Mouse (Mus musculus) NIH3T3 (cell line): ENCODE results near the gene Cers2.
A peak's percentile ranks its signal among the peaks of the same experiment; 100 is the strongest.

Experiments used
- DNase-seq: peaks from one replicate; pipeline ENCODE4 v3.0.0-alpha.2; 2012; ENCODE audit warnings: low read depth

The Cers2 gene

DNA sequence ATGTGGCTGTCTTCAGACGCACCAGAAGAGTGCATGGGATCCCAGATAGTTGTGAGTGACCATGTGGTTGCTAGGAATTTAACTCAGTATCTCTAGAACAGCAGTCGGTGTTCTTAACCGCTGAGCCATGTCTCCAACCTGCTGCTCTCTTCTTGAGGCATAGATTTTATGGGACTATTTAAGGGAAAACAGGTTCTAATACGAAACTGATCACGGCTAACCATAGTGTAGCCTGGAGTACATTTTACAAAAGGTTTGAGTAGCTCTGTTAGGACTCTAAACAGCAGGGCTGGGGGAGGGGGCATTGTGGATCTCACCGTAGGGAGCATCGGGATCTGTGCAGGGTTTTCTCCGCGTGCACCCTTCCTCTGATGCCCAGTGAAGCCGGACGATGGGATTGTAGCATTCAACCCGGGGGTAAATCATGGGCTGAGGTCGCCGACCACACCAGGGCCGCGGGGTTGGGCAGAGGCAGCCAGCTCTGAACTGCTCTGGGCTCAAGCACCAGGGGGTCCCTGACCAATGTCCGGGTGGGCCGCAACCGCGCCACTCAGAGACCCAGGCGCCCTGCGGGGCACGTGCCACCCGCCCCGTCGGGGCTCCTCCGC, at the start of gene Cers2:
Cers2 (plus strand) TSS at position 306 of the 608 bp plus-strand sequence.
- no peak for DNase-seq

DNA sequence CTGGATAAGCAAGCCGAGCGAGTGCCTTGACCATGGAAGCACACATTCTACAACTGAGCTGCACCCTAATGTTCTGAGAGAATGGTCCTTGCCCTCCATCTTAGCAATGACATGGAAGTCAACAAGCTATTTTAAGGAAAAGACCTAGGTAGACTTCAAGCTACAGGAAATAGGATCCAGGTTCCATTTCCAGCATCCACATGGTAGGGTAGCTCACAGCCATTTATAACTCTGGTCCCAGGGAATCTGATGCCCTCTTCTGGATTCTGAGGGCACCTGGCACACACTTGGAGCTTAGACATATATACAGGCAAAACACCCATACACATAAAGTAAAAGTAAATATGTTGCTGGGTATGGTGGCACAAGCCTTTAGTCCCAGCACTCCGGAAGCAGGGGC, 48.5 kb upstream of the Cers2 start:
- no peak for DNase-seq

DNA sequence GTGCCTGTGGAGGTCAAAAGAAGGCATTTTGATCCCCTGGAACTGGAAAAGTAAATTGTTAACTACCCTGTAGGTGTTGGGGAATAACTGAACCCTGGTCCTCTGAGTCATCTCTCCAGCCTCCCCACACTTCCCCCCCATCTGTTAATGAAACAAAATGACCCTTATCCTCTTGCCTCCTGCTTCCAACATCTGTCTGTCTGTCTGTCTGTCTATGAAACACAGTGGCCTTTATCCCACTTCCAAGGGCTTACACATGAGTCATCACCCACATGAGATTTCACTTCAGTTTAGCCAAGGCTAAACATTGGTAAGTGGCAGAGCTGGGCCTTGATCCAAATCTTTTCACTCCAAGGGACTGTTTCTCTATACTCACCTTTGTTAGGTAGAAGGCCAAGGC, 46.7 kb upstream of the Cers2 start:
- DNase-seq: peak; percentile 72

DNA sequence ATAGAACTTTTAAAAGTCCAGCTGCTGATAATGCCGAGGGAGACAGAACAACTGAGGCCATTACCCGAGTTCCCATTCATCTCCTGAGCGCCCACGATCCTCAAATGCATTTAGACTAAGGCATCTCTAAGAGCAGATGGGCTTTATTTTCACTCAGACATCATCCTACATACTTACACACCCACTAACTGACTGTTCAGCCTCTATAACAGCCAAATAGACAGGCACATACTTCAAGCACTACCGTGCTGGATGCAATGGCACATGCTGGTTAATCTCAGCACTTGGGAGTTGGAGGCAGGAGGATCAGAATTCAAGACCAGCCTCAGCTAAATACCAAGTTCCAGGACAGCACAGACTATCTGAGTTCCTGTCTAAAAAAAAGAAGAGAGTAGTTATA, 44.8 kb upstream of the Cers2 start:
- DNase-seq: no peak

DNA sequence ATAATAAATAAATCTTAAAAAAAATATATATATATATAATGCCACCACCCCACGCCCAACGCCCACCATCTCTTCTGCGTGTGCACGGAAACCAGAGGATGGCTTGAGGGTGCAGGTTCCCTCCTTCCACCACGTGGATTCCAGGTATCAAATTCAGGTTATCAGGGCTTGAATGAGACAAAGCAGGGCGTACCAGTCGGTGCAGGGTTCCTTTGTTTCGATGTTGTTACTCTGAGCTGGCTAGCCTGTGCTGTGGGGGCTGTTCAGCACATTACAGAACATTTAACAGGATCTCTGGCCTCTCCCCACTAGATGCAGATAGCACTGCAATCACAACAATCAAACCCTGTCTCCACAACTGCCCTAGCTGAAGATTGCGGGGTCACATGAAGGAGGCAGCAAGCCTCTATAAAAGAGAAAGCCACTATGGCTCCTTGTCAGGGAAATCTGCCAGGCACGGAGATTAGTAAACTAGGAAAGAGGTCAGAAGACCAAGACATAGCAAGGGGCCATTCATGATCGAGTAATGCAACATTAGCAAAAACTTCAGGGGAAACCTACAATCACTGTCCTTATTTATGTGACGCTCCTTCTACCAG, 43.7 kb upstream of the Cers2 start:
- no peak for DNase-seq

DNA sequence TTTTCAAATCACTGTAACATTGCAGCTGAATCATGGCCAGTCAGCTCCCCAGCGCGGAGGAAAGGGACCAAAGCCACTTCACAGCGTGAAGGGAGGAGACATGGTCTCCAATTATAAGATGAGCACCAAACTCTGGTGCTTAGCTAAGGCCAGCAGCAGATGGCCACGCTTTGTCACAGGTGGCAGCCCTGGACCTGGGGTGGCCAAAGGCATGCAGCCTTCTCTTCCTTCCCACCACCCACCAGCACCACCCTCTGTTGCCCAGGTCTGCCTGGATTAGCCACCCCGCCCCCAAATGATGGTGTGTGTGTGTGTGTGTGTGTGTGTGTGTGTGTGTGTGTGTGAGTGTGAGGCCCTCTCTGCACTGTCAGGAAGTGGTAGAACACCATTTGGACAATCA, 41.1 kb upstream of the Cers2 start:
- no peak for DNase-seq

DNA sequence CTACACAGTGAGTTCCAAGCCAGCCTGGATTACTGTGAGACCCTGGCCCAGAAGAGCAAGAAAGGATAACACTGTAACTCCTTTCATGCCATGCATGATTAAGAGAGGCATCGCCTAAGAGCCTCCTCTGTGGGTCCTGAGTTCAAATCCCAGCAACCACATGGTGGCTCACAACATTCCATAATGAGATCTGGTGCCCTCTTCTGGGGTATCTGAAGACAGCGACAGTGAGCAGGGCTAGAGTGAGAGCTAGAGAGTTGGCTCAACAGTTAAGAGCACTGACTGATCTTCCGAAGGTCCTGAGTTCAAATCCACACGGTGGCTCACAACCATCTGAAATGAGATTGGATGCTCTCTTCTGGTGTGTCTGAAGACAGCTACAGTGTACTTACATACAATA, 40.1 kb upstream of the Cers2 start:
- no peak for DNase-seq

DNA sequence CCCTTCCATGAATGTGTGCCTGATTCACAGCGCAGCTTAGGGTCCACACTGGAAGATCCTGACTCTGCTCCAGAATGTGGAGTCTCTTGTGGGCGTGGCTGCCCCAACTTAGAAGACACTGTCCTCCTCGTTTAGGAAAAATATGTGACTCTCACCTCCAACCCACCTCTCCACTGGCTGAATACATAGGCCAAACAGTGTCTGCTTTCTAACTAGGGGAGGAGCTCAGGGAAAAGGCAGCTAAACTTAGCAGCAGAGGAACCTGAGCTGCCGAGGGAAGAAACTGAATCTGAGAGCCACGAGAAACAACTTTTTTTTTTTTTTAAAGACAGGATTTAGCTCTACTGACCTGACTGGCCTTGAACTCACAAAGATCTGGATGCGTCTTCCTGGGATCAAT, 39.4 kb upstream of the Cers2 start:
- DNase-seq: no peak

DNA sequence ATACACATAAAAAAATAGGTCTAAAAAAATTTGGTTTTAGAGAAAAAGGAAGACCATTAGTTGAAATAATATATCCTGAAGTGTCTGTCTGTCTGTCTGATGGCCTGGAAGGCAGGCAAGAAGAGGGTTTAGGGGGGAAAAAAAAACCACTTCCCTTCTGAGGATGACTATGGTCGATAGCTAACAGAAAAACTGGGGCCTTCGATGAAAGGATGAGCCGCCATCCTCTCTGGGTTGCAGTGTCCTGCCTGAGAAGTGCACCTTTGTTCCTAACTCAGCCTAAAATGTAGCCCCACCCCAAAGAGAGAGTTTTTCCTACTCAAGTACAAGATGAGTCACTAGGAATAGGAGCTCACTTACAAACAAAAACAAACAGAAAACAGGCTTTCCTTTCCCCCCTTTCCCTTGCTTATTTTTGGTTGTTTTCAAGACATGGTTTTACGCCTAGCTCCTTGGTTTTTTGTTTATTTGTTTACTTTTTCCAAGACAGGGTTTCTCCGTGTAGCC, 38.1 kb upstream of the Cers2 start:
- peak; percentile 47 for DNase-seq

DNA sequence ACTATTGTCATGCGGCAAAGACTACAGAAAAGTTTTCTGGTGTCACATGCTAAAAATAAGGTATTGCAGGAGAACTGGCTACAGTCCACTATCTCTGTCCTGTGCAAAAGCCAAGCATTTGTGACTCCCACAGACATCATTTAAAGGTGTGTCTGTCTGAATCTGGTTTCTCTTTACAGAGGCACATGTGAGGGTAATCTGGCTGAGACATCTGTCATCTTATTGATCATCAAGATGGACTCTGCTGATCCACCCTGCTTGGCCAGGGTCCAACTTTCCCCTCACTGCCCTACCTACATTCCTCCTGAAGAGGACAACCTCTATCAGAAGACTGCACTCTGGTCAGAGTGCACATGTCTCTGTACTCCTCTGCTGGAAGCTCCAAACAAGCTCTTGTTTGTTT, 37.4 kb upstream of the Cers2 start:
- DNase-seq: no peak

DNA sequence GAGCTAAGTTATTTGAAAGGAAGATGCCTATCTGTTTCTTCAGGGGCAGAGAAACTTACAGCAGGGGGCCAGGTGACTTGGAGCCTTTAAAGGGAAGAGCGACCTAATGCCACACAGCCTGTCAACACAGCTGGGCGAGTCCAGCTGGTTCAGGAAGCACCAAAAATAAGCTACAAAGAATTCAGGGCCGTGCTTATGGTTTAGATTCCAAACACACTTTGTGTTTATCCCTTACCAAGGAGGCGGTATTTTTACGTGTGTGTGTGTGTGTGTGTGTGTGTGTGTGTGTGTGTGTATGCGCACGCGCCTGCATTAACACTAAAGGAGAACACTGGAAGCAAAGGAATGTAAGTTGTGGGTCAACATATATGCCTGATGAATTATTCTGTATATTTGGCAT, 33.8 kb upstream of the Cers2 start:
- DNase-seq: peak; percentile 71

DNA sequence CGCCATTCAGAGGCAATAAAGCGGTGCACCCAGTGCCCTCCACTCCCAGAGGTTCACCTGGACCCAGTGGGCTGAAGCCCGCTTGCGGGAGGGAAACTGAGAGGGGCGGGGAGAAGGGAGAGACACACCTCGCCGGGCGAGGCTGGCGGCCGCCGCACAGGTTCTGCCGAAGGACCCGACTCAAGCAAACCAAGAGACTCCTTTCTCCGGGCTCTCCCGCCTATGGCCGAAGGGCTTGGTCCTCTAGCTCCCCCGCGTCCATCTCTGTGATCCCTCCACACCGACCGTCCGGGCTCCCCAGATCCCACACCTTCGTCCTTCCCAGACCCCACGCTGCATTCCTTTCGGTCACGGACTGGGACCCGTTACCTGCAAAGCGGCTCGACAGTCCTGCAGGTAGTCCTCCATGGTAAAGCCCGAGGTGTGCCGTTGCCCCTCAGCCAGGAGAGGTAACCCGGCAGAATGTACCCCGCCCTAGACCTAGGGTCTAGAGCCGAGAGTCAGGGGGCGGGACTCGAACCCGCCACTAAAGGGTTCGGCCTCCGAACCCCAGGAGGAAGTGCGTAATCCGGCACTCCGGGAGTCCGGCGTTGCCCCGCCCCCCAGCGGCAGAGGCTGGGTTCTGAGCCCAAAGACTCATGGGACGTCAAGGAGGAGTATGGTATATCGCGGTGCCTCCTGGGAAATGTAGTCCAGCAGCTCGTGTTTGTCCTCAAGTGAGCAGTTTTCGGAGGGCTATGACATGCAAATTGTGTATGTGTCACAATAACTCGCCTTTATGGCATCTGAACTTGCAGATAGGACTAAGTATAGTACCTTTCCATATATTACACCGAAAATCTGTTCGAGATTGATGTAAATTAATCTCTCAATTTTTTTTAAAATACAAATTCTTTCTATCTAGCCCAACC, 33.1 kb upstream of the Cers2 start, which contains the start of the genes Mindy1 and Prune1:
Mindy1 (plus strand) TSS at position 130 of the 911 bp plus-strand sequence.
Prune1 (minus strand) TSS at position 861 of the 911 bp plus-strand sequence.
- peak; percentile 99 for DNase-seq

DNA sequence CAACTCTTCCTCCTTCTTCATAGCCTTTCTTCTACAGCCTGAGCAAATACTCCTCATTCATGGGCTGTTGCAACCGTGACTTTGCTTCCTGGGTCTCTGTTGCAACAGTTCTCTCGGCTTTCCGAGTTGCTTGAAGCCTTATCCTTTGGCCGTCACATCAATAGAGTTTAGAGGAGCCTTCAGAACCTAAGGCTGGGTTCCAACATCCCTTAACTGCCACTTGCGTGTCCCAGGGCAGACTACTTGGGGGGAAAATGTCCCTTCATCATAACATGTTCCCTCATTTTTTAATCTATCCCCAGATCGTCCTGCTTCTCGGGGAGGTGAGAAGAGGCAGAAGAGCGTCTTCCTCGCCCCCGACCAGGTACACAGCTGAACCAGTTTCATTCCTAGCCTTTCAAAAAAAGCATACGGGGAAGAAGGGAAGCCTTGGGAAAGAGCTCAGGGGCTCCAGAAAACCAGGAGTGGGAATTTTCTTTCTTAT, 32.2 kb upstream of the Cers2 start:
- DNase-seq: peak; percentile 75

DNA sequence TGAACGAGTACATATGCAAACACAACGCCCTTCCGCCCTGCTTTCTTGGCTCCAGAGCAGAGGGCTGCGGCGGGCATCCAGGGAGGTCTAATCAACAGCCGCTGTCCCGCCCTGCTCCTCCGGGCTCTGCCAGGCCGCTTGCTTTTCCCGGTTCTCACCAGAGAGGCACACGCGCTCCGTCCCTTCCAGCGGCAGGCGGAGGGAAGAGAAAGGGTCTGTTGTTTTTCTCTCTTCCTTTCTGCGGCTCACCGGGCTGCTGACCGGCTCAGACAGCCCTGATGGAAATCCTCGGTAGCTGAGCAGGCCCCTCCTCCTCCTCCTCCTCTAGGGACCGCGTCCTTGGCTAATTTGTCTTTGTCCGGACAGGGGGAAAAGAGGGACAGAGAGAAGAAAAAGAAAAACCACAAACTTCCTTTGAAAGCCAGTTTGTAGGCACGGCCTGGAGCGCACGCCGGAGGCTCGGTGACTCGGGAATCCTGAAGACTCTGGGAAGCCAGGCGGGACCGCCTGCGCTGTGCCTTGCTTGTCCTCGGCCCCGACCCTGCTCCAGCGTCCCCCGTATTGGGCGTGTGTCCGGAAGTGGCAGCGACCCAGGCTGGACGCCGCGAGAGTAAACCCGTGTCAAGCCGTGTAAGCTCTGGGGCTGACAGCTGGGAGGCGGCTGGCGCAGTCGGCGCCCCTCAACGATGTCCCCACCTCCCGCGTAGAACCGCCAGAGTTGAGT, 31.6 kb upstream of the Cers2 start:
- peak; percentile 93 for DNase-seq

DNA sequence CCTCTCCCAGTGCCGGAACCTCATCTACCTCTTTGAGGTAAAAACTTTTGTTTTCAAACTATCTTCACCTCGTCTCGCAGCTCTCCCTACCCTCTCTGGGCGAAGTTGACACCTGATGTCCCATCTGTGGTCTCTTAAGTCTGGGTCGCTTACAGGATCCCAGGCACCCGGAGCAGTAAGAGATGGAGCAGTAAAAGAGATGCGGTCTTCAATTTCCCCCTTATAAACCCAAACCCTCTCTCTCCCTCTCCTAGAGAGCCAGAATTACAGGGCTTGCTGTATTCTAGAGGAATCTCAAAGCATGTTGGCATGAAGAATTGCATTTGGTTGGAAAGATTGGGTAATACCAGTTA, 31.0 kb upstream of the Cers2 start:
- DNase-seq: peak; percentile 49

DNA sequence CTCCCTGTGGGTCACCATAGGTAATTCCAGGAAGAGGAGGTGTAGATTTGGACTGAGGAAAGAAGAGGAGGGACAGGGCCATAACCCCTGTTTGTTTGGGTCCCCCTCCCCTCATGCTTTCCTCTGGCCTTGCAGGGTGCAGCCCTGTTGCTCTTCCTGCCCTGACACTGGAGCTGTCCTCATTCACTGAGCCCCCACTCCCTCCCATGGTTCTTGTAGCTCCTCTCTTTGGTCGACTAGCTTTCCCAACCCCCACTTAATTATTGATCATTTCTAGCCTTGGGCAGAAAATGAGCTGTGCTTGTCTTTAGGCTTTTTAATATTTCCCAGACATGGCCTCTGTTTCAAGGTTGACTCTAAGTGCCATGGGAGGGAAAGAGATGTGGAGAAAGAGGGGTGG, 30.5 kb upstream of the Cers2 start:
- no peak for DNase-seq

DNA sequence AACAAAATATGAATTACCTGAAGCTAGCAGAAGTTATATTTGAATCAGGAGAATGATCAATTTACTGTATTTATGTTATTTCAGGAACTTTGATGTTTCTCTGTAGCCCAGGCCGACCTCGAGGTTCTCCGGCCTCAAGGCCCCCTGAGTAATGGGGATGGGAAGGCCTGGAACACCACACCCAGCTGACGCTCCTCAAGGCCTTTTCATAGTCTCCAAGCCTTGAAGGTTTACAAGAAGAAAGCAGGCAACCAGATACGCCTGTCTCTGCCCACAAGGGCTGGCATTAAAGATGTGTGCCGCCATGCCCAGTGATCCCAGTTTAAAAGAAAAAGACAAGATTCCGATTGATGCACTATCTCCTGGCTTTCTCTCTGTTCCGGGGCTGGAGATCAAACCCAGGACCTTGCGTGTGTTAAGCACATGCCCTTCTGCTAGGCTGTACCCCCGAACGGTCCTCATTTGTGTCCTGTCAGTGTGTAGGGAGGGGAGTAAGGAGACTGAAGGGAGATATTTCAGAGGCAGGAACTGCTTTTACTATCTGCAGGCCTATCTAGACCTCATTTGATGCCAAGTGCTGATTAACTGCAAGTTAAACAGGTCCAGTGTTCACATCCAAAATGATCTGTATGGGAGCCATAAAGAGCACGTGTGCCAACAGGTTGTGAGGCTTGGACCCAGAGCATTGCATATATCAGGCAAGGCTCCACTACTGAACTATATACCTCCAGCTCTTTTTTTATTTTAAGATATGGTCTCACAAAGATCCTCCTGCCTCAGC, 29.9 kb upstream of the Cers2 start:
- no peak for DNase-seq

DNA sequence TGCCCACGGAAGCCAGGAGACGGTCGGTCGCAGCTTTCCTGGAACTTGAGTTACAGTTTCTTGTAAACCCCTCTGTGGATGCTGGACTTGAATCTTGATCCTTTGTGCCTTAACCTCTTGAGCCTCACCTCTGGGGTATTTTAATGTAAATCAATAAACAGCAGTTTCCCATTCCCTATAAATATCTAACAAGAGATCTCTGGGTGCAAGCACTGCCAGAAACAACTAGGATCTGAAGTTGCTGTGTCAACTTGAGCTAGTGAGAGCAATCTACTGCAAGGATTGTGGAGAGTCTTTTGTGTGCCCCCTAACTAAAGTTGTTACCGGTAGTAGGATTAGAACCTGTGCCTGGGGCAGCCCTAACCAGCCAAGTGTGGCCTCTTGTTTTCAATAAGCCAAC, 29.2 kb upstream of the Cers2 start:
- no peak for DNase-seq

DNA sequence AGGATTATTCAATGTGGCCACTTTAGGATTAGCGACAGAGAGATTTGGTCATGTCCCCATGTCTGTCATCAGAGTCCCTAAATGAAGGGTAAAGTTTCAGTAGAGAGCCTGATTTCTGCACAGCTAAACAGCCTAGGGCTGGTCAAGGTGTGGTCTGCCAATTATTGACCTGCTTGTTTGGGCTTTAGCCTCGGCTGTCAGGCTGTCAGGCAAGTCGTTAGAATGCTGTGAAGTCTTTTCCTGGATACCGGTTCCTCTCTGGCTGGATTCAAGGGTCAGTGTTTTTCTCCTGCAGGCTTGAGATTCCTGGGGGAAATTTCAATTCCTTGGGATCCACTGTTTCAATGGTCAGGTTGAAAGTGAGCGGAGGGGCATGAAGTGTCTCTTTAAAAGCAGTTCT, 28.6 kb upstream of the Cers2 start:
- DNase-seq: no peak

DNA sequence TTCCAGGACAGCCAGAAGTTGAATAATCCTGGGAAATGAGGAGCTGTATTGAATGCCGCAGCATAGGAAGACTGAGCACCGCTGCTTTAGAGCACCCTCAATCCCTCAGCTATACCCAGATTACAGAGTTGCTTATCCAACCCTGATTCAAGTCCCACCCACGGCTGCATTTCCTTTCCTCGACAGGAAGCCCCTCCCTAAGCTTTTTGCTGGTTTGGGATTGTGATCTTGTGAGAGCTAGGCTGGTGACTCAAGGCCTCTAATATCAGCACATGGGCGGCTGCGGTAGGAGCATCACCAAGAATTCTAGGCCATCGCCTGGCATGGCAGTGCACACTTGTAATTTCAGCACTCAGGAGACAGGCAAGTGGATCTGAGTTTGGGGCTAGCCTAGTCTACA, 28.1 kb upstream of the Cers2 start:
- DNase-seq: peak; percentile 36

DNA sequence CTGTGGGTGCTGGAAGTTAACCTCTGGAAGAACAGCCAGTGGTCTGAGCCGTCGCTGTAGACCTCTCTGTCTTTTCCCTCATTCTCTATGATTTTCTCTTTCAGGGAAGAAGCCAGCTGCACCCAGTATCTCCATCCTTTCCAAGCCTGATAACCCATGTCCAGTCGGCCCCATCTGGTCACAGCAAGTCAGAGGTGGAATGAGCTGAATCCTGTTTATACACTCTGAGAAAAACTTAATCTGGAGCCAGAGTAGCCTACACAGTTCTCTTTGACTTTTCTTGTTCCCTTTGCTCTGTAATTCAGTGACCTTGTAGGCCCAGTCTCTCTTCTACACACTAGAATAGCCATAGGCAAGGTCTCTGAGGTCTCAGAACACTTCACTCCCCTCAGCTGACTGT, 27.1 kb upstream of the Cers2 start:
- no peak for DNase-seq
